Comparison of ENCODE assay signal across 8 mouse cellular contexts in the genomic region with DNA sequence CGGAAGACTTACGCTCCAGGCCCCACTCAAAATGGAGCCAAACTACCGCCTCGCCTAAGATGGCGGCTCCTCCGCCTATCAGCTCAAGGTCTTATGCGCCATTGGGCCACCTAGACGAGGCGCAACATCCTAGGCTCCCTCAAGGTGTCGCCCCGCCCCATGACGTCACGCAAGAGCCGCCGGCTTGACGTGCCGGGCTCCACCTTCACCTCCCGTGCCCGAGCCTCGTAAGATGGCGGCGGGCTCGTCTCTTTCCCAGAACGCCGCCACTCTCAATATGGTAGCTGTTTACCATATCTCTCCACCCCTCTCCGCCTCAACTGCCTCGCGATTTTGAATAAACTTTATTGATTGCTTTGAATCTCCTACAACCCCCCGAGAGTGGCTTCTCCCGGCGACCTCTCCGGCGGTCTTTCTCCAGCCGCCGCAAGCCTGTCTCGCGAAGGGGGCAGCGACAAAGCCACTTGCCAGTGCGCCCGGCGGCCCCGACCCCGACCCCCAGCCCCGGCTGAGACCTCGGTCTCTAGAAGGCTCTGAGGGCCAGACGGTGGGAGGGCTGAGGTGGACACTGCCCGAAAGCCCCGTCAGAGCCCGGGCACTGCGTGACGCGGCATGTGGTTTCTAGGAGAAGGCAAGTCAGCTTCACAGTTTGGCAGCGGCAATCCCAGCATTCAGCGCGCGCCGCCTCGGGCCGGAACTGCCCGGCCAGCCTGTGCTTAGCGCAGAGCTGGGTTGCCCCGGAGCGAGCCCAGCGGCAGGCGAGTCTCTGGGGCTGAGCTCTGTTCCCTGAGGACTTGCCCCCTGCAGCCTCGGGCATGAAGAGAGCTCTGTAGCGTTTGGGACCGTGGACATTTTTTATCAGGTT. TPM values are rescaled to one million over a fixed set of nuclear protein-coding genes. Genes with fewer than 3 reads are reported as not detected.
DNase-seq lines count a peak whose midpoint lies in the region; ATAC-seq lines count a peak whose summit lies in the region.

A gene (plus strand): TSS at position 215 of the 865 bp plus-strand sequence.

- peak; percentile 90 for ATAC-seq in inflammation-experienced regulatory T-cells, adult 6 months
- ATAC-seq in megakaryocyte-erythroid progenitor cell, adult 5-6 weeks (replicated peaks; ENCODE audit: low FRiP score, low TSS enrichment, poor library complexity, severe bottlenecking), result peak; percentile 94

- intact Hi-C loops in gastrocnemius, postnatal 14 days (cut with DNase I; ENCODE audit: low total_unique reads), result no loop called here
- intact Hi-C loops in left cerebral cortex, postnatal 10 days (cut with DNase I), result no loop called here

- DNase-seq in adrenal gland, adult (ENCODE audit: inconsistent age in 2 of 2, low spot score in 1 of 2), result peak; percentile 96 to 97
- peak; percentile 92 for DNase-seq in embryo, embryonic 10.5 days (ENCODE audit: low spot score)
- DNase-seq in gastrocnemius, postnatal 14 days, result peak; percentile 95
- peak; percentile 91 to 97 for DNase-seq in left cerebral cortex, postnatal 10 days (ENCODE audit: extremely low spot score in 1 of 2, low spot score in 2 of 2)
- peak; percentile 92 for DNase-seq in right cerebral cortex, postnatal 25 days
- peak; percentile 91 to 95 for DNase-seq in urinary bladder, postnatal 4 days (ENCODE audit: low spot score in 2 of 2)

RNA-seq across cellular contexts. Expression of the gene that starts here (rescaled TPM):
- total RNA-seq in gastrocnemius, postnatal 14 days (2021), result 10 to 100 TPM in 1 of 2 experiments, 1 to 10 TPM in 1; 9.6 to 11.3 TPM
- 10 to 100 TPM; 40.5 to 49.2 (median 46.2) TPM for polyA plus RNA-seq in inflammation-experienced regulatory T-cells, adult 6 months (2017; shearing (Covaris generic))
- 10 to 100 TPM; 28.5 to 32.4 TPM for total RNA-seq in left cerebral cortex, postnatal 10 days (2021)
- 35.8 and 38.1 TPM in 2 replicates for total RNA-seq in megakaryocyte-erythroid progenitor cell, adult 5-6 weeks (2014; fragmentation: Nextera tagmentation)
- total RNA-seq in megakaryocyte-erythroid progenitor cell, adult 5-6 weeks (2017), result 10.6 and 17.8 TPM in 2 replicates

Comparison
In these comparisons a context has a peak if more than half of its experiments do, and no peak if none do; other contexts are left out.
1. Peak in every context shown above with its lines: DNase-seq and ATAC-seq.